Mouse (Mus musculus): ENCODE measurements around the gene Mob3c. TPM values are rescaled to one million over a fixed set of nuclear protein-coding genes. Genes with fewer than 3 reads are reported as not detected.
A peak's percentile ranks its signal among the peaks of the same experiment; 100 is the strongest.

Gene Mob3c
- polyA plus RNA-seq, 1 experiment from 2014 or later: 8.0 TPM

- 29% methylated on average over 2 of the region's 2 CpGs for WGBS
- ATAC-seq (ENCODE audit: insufficient number of reproducible peaks, insufficient read depth, low FRiP score, low read depth): no peak
- no peaks in the 10 kb centered on the region for H3K27me3 ChIP-seq (ENCODE audit: control insufficient read depth, insufficient read depth, low read length)
- H3K36me3 ChIP-seq (ENCODE audit: control insufficient read depth, insufficient read depth, low read length): no peaks in the 10 kb centered on the region
- H3K27ac ChIP-seq (replicated peaks in 1 of 2; ENCODE audit: control insufficient read depth in 1 of 2, insufficient read depth in 1 of 2, low read depth in 2 of 2, low read length in 2 of 2): peak overlapping the region; percentile 53 to 56; a peak in 3 of 4 replicates
- H3K4me3 ChIP-seq (ENCODE audit: control insufficient read depth in 1 of 2, insufficient read depth in 1 of 2, low read depth in 1 of 2, low read length in 2 of 2): no peak overlapping the region
- H3K9me3 ChIP-seq (ENCODE audit: control insufficient read depth, low read length): no peaks in the 10 kb centered on the region
- H3K4me1 ChIP-seq (ENCODE audit: control insufficient read depth in 2 of 2, insufficient read depth in 2 of 2, low read length in 2 of 2): peaks cover 25 to 45% of the 10 kb centered on the region in 2 experiments
- no peak overlapping the region for H3K9ac ChIP-seq (ENCODE audit: low read length)
- H3K4me2 ChIP-seq (ENCODE audit: low read length): no peak overlapping the region
These were observed 3.7 kb upstream of the Mob3c start for GRCm38 (mm10) chr4:115824178-115824577.

GRCm38 (mm10) chr4:115825271-115825670 is 2.6 kb upstream of the Mob3c start:
- no peaks in the 10 kb centered on the region for H3K27me3 ChIP-seq (ENCODE audit: control insufficient read depth, insufficient read depth, low read length)
- H3K9ac ChIP-seq (ENCODE audit: low read length): no peak overlapping the region
- H3K4me3 ChIP-seq (ENCODE audit: control insufficient read depth in 1 of 2, insufficient read depth in 1 of 2, low read depth in 1 of 2, low read length in 2 of 2): no peak overlapping the region
- H3K36me3 ChIP-seq (ENCODE audit: control insufficient read depth, insufficient read depth, low read length): no peaks in the 10 kb centered on the region
- H3K4me2 ChIP-seq (ENCODE audit: low read length): no peak overlapping the region
- no peaks in the 10 kb centered on the region for H3K9me3 ChIP-seq (ENCODE audit: control insufficient read depth, low read length)
- H3K27ac ChIP-seq (replicated peaks in 1 of 2; ENCODE audit: control insufficient read depth in 1 of 2, insufficient read depth in 1 of 2, low read depth in 2 of 2, low read length in 2 of 2): no peak overlapping the region
- ATAC-seq (ENCODE audit: insufficient number of reproducible peaks, insufficient read depth, low FRiP score, low read depth): no peak
- peaks cover 25 to 53% of the 10 kb centered on the region in 2 experiments for H3K4me1 ChIP-seq (ENCODE audit: control insufficient read depth in 2 of 2, insufficient read depth in 2 of 2, low read length in 2 of 2)
- WGBS: 70% methylated on average over 2 of the region's 2 CpGs

GRCm38 (mm10) chr4:115827066-115827465 is 826 bp upstream of the Mob3c start:
- ATAC-seq (ENCODE audit: insufficient number of reproducible peaks, insufficient read depth, low FRiP score, low read depth): no peak
- 70% methylated on average over 3 of the region's 3 CpGs for WGBS

GRCm38 (mm10) chr4:115827535-115827887 is 381 bp upstream of the Mob3c start:
- no peaks in the 10 kb centered on the region for H3K9me3 ChIP-seq (ENCODE audit: control insufficient read depth, low read length)
- H3K36me3 ChIP-seq (ENCODE audit: control insufficient read depth, insufficient read depth, low read length): peaks cover 14% of the 10 kb centered on the region
- H3K27me3 ChIP-seq (ENCODE audit: control insufficient read depth, insufficient read depth, low read length): no peaks in the 10 kb centered on the region
- no peak for ATAC-seq (ENCODE audit: insufficient number of reproducible peaks, insufficient read depth, low FRiP score, low read depth)
- peaks cover 16 to 34% of the 10 kb centered on the region in 2 experiments for H3K4me1 ChIP-seq (ENCODE audit: control insufficient read depth in 2 of 2, insufficient read depth in 2 of 2, low read length in 2 of 2)
- H3K9ac ChIP-seq (ENCODE audit: low read length): peak overlapping the region; percentile 85
- H3K27ac ChIP-seq (replicated peaks in 1 of 2; ENCODE audit: control insufficient read depth in 1 of 2, insufficient read depth in 1 of 2, low read depth in 2 of 2, low read length in 2 of 2): peak overlapping the region; percentile 46 to 77; a peak in 2 of 4 replicates
- 4% methylated on average over 4 of the region's 4 CpGs for WGBS
- H3K4me3 ChIP-seq (ENCODE audit: control insufficient read depth in 1 of 2, insufficient read depth in 1 of 2, low read depth in 1 of 2, low read length in 2 of 2): peak overlapping the region; percentile 70 to 80
- peak overlapping the region; percentile 90 for H3K4me2 ChIP-seq (ENCODE audit: low read length)

More at GRCm38 (mm10) chr4:115827066-115827465, 826 bp upstream of the Mob3c start:
- peaks cover 11% of the 10 kb centered on the region for H3K36me3 ChIP-seq (ENCODE audit: control insufficient read depth, insufficient read depth, low read length)
- H3K9me3 ChIP-seq (ENCODE audit: control insufficient read depth, low read length): no peaks in the 10 kb centered on the region
- H3K4me3 ChIP-seq (ENCODE audit: control insufficient read depth in 1 of 2, insufficient read depth in 1 of 2, low read depth in 1 of 2, low read length in 2 of 2): no peak overlapping the region; a peak in 1 of 4 replicates
- H3K27me3 ChIP-seq (ENCODE audit: control insufficient read depth, insufficient read depth, low read length): no peaks in the 10 kb centered on the region
- no peak overlapping the region for H3K9ac ChIP-seq (ENCODE audit: low read length)
- H3K4me2 ChIP-seq (ENCODE audit: low read length): peak overlapping the region; percentile 90
- H3K4me1 ChIP-seq (ENCODE audit: control insufficient read depth in 2 of 2, insufficient read depth in 2 of 2, low read length in 2 of 2): peaks cover 17 to 39% of the 10 kb centered on the region in 2 experiments
- no peak overlapping the region for H3K27ac ChIP-seq (replicated peaks in 1 of 2; ENCODE audit: control insufficient read depth in 1 of 2, insufficient read depth in 1 of 2, low read depth in 2 of 2, low read length in 2 of 2)

- H3K9ac ChIP-seq (ENCODE audit: low read length): peak overlapping the region; percentile 85
- H3K9me3 ChIP-seq (ENCODE audit: control insufficient read depth, low read length): no peaks in the 10 kb centered on the region
- peak overlapping the region in 1 of 2 experiments; percentile 77; a peak in 1 of 4 replicates for H3K27ac ChIP-seq (replicated peaks in 1 of 2; ENCODE audit: control insufficient read depth in 1 of 2, insufficient read depth in 1 of 2, low read depth in 2 of 2, low read length in 2 of 2)
- peaks cover 24% of the 10 kb centered on the region for H3K36me3 ChIP-seq (ENCODE audit: control insufficient read depth, insufficient read depth, low read length)
- no peak for ATAC-seq (ENCODE audit: insufficient number of reproducible peaks, insufficient read depth, low FRiP score, low read depth)
- H3K4me2 ChIP-seq (ENCODE audit: low read length): peak overlapping the region; percentile 90
- H3K4me3 ChIP-seq (ENCODE audit: control insufficient read depth in 1 of 2, insufficient read depth in 1 of 2, low read depth in 1 of 2, low read length in 2 of 2): peak overlapping the region; percentile 70 to 80
- H3K4me1 ChIP-seq (ENCODE audit: control insufficient read depth in 2 of 2, insufficient read depth in 2 of 2, low read length in 2 of 2): peaks cover 14 to 29% of the 10 kb centered on the region in 2 experiments
- WGBS: 7% methylated on average over 8 of the region's 8 CpGs
- H3K27me3 ChIP-seq (ENCODE audit: control insufficient read depth, insufficient read depth, low read length): no peaks in the 10 kb centered on the region
These were observed 645 bp downstream of the Mob3c start for GRCm38 (mm10) chr4:115828572-115828902.

- Histone ChIP-seq H3K36me3 (ENCODE audit: control insufficient read depth, insufficient read depth, low read length) (peaks cover 42% of the 10 kb centered on the region), H3K9me3 (ENCODE audit: control insufficient read depth, low read length) (no peaks in the 10 kb centered on the region), H3K27ac (replicated peaks in 1 of 2; ENCODE audit: control insufficient read depth in 1 of 2, insufficient read depth in 1 of 2, low read depth in 2 of 2, low read length in 2 of 2) (no peak overlapping the region), H3K4me3 (ENCODE audit: control insufficient read depth in 1 of 2, insufficient read depth in 1 of 2, low read depth in 1 of 2, low read length in 2 of 2) (no peak overlapping the region), H3K4me2 (ENCODE audit: low read length) (no peak overlapping the region), H3K9ac (ENCODE audit: low read length) (no peak overlapping the region), H3K27me3 (ENCODE audit: control insufficient read depth, insufficient read depth, low read length) (no peaks in the 10 kb centered on the region), H3K4me1 (ENCODE audit: control insufficient read depth in 2 of 2, insufficient read depth in 2 of 2, low read length in 2 of 2) (peaks cover 5 to 16% of the 10 kb centered on the region in 2 experiments)
- 70% methylated on average over 5 of the region's 5 CpGs for WGBS
- no peak for ATAC-seq (ENCODE audit: insufficient number of reproducible peaks, insufficient read depth, low FRiP score, low read depth)
These were observed 2.6 kb downstream of the Mob3c start for GRCm38 (mm10) chr4:115830491-115830890.

- Histone ChIP-seq H3K36me3 (ENCODE audit: control insufficient read depth, insufficient read depth, low read length) (peaks cover 47% of the 10 kb centered on the region), H3K9me3 (ENCODE audit: control insufficient read depth, low read length) (no peaks in the 10 kb centered on the region), H3K9ac (ENCODE audit: low read length) (no peak overlapping the region), H3K4me1 (ENCODE audit: control insufficient read depth in 2 of 2, insufficient read depth in 2 of 2, low read length in 2 of 2) (peaks cover 5 to 16% of the 10 kb centered on the region in 2 experiments), H3K4me2 (ENCODE audit: low read length) (no peak overlapping the region), H3K4me3 (ENCODE audit: control insufficient read depth in 1 of 2, insufficient read depth in 1 of 2, low read depth in 1 of 2, low read length in 2 of 2) (no peak overlapping the region), H3K27ac (replicated peaks in 1 of 2; ENCODE audit: control insufficient read depth in 1 of 2, insufficient read depth in 1 of 2, low read depth in 2 of 2, low read length in 2 of 2) (no peak overlapping the region), H3K27me3 (ENCODE audit: control insufficient read depth, insufficient read depth, low read length) (no peaks in the 10 kb centered on the region)
- 91% methylated on average over 22 of the region's 22 CpGs for WGBS
- no peak for ATAC-seq (ENCODE audit: insufficient number of reproducible peaks, insufficient read depth, low FRiP score, low read depth)
These were observed 3.3 kb downstream of the Mob3c start for GRCm38 (mm10) chr4:115831221-115831620.

- H3K4me3 ChIP-seq (ENCODE audit: control insufficient read depth in 1 of 2, insufficient read depth in 1 of 2, low read depth in 1 of 2, low read length in 2 of 2): no peak overlapping the region
- no peak overlapping the region for H3K27ac ChIP-seq (replicated peaks in 1 of 2; ENCODE audit: control insufficient read depth in 1 of 2, insufficient read depth in 1 of 2, low read depth in 2 of 2, low read length in 2 of 2)
- no peak overlapping the region for H3K4me2 ChIP-seq (ENCODE audit: low read length)
- no peaks in the 10 kb centered on the region for H3K9me3 ChIP-seq (ENCODE audit: control insufficient read depth, low read length)
- peaks cover 5 to 16% of the 10 kb centered on the region in 2 experiments for H3K4me1 ChIP-seq (ENCODE audit: control insufficient read depth in 2 of 2, insufficient read depth in 2 of 2, low read length in 2 of 2)
- no peak overlapping the region for H3K9ac ChIP-seq (ENCODE audit: low read length)
- peaks cover 47% of the 10 kb centered on the region for H3K36me3 ChIP-seq (ENCODE audit: control insufficient read depth, insufficient read depth, low read length)
- WGBS: 54% methylated on average over 2 of the region's 2 CpGs
- H3K27me3 ChIP-seq (ENCODE audit: control insufficient read depth, insufficient read depth, low read length): no peaks in the 10 kb centered on the region
- ATAC-seq (ENCODE audit: insufficient number of reproducible peaks, insufficient read depth, low FRiP score, low read depth): no peak
These were observed 4.1 kb downstream of the Mob3c start for GRCm38 (mm10) chr4:115832040-115832439.

Measured in heart, embryonic 14.5 days (tissue).